Mouse (Mus musculus) embryo, embryonic 11 days (tissue): Measurements from ENCODE around the gene Slc6a18.
A peak's percentile ranks its signal among the peaks of the same experiment; 100 is the strongest.

Source experiments
- DNase-seq: peaks from one replicate; pipeline ENCODE4 v3.0.0-alpha.2; 2015

Gene Slc6a18

GRCm38 (mm10) chr13:73684412-73684811 lies 6.6 kb upstream of the Slc6a18 start:
- DNase-seq, result no peak

GRCm38 (mm10) chr13:73683682-73684081 lies 5.9 kb upstream of the Slc6a18 start:
- DNase-seq, result no peak

GRCm38 (mm10) chr13:73682226-73682625 lies 4.4 kb upstream of the Slc6a18 start:
- no peak for DNase-seq

GRCm38 (mm10) chr13:73680394-73680793 lies 2.6 kb upstream of the Slc6a18 start:
- no peak for DNase-seq

GRCm38 (mm10) chr13:73679311-73679710 lies 1.5 kb upstream of the Slc6a18 start:
- DNase-seq, result no peak

- DNase-seq, result no peak
These were observed 2.7 kb downstream of the Slc6a18 start for GRCm38 (mm10) chr13:73675161-73675560.

GRCm38 (mm10) chr13:73660163-73660695 lies 17.6 kb downstream of the Slc6a18 start:
- DNase-seq, result no peak

- DNase-seq, result peak; percentile 10
These were observed 18.9 kb downstream of the Slc6a18 start for GRCm38 (mm10) chr13:73658953-73659352.

GRCm38 (mm10) chr13:73654976-73655375 lies 22.8 kb downstream of the Slc6a18 start:
- no peak for DNase-seq

- DNase-seq, result no peak
These were observed 24.6 kb downstream of the Slc6a18 start for GRCm38 (mm10) chr13:73653266-73653665.

GRCm38 (mm10) chr13:73646397-73647087 lies 31.3 kb downstream of the Slc6a18 start:
- DNase-seq, result peak; percentile 61

- DNase-seq, result no peak
These were observed 36.5 kb downstream of the Slc6a18 start for GRCm38 (mm10) chr13:73641296-73641695.

GRCm38 (mm10) chr13:73637826-73638225 lies 40.0 kb downstream of the Slc6a18 start:
- no peak for DNase-seq

- DNase-seq, result no peak
These were observed 46.0 kb downstream of the Slc6a18 start for GRCm38 (mm10) chr13:73631837-73632236.

GRCm38 (mm10) chr13:73628586-73629113 lies 49.2 kb downstream of the Slc6a18 start:
- DNase-seq, result no peak

- peak; percentile 82 for DNase-seq
These were observed 50.9 kb downstream of the Slc6a18 start, which contains the start of gene Tert for GRCm38 (mm10) chr13:73626745-73627549. Tert (plus strand) TSS chr13:73626911.

- DNase-seq, result no peak
These were observed 51.4 kb downstream of the Slc6a18 start for GRCm38 (mm10) chr13:73626410-73626744.

- peak; percentile 37 for DNase-seq
These were observed 57.2 kb downstream of the Slc6a18 start for GRCm38 (mm10) chr13:73620637-73621036.

GRCm38 (mm10) chr13:73618406-73618805 lies 59.4 kb downstream of the Slc6a18 start:
- no peak for DNase-seq
